11 mouse cellular contexts compared by ENCODE assay signal in the genomic region with DNA sequence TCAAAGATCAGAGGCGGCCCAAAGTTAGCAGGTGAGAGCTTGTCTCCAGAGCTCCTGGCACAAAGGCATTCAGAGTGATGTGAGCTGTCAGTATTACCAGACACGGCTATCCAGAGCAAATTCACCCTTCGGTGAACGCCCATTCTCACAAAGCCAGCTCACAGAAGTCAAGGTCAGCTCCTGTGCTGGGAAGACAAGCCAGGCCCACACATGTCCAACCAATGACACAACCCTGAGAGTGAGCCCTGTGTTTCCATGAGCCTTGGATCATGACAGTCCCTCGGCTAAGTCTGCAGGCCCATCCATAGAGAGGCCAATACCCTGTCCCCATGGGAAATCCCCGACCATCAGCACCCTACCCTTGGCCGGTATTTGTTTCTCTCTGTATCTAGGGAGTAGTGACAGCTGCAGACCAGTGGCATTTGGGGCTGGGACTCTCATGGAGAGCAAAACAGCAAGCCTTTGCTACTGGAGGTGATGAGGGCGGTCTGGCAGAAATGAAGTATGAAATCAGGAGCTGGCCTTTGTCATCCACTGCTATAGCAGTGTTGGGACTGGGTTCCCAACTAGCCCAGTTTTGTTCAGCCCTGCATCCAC. TPM values are rescaled to one million over a fixed set of nuclear protein-coding genes. Genes with fewer than 3 reads are reported as not detected.
DNase-seq lines count a peak whose midpoint lies in the region; ATAC-seq and TF ChIP-seq lines count a peak whose summit lies in the region.
"Had no signal": no experiment of that assay in that cellular context is flagged by ENCODE, and none has a peak within 500 bp of the region (broad histone marks: within the 10 kb centered on the region; RNA-seq: fewer than 3 reads in every experiment).

No protein-coding gene starts in this region.

- H3K4me2 ChIP-seq in limb, embryonic 13.5 days (replicated peaks), result no peak overlapping the region
- H3K4me2 ChIP-seq in intestine, postnatal 0 days (replicated peaks; ENCODE audit: low read depth), result no peak overlapping the region

- H3K4me3 ChIP-seq in limb, embryonic 13.5 days, result no peak overlapping the region
- no peak overlapping the region for H3K4me3 ChIP-seq in intestine, postnatal 0 days (ENCODE audit: low read depth, low read length)

- peaks cover 74% of the 10 kb centered on the region for H3K4me1 ChIP-seq in limb, embryonic 13.5 days
- H3K4me1 ChIP-seq in intestine, postnatal 0 days (replicated peaks; ENCODE audit: control insufficient read depth, insufficient read depth, low read length), result no peaks in the 10 kb centered on the region; the same call in none of the 2 replicates

- 81% methylated on average over 8 of the region's 8 CpGs for WGBS in limb, embryonic 13.5 days
- 69% methylated on average over 8 of the region's 8 CpGs for WGBS in intestine, postnatal 0 days

- H3K27ac ChIP-seq in limb, embryonic 13.5 days, result peak overlapping the region; percentile 39
- no peak overlapping the region for H3K27ac ChIP-seq in intestine, postnatal 0 days (ENCODE audit: low read depth, low read length)
- H3K27ac ChIP-seq: macrophage had no signal

- DNase-seq in heart, adult 11 months, result peak; percentile 96
- no peak for DNase-seq in heart, adult 8-10 months (ENCODE audit: low spot score)
- DNase-seq in Muller cell, postnatal 12 days (ENCODE audit: inconsistent ontology term), result peak; percentile 18
- peak; percentile 26 to 38 for DNase-seq in heart, adult 18-20 months
- DNase-seq in embryo, embryonic 9.5 days (ENCODE audit: extremely low spot score), result no peak
- DNase-seq: gastrocnemius, postnatal 25 days; kidney, postnatal 10 days had no signal

- no peaks in the 10 kb centered on the region for H3K27me3 ChIP-seq in limb, embryonic 13.5 days
- H3K27me3 ChIP-seq in intestine, postnatal 0 days (replicated peaks; ENCODE audit: control insufficient read depth, insufficient read depth, low read length), result no peaks in the 10 kb centered on the region

- no peaks in the 10 kb centered on the region for H3K36me3 ChIP-seq in limb, embryonic 13.5 days
- no peaks in the 10 kb centered on the region for H3K36me3 ChIP-seq in intestine, postnatal 0 days (ENCODE audit: control insufficient read depth, insufficient read depth)

- no peak overlapping the region for H3K9ac ChIP-seq in limb, embryonic 13.5 days
- no peak overlapping the region for H3K9ac ChIP-seq in intestine, postnatal 0 days (ENCODE audit: low read depth, low read length)

- no peaks in the 10 kb centered on the region for H3K9me3 ChIP-seq in limb, embryonic 13.5 days
- no peaks in the 10 kb centered on the region for H3K9me3 ChIP-seq in intestine, postnatal 0 days (ENCODE audit: control insufficient read depth)

- no peak for TF ChIP-seq CTCF in intestine, postnatal 0 days (IDR thresholded peaks at IDR 0.05; ENCODE audit: low read depth)

- 0 out of 2 replicates have a peak, but pooled peaks have one; percentile 33 for ATAC-seq in limb, embryonic 13.5 days (ENCODE audit: low FRiP score, low read depth)
- ATAC-seq in CD4-positive, CD25-positive, alpha-beta regulatory T cell, adult 4 months, result no peak
- no peak for ATAC-seq in intestine, postnatal 0 days

RNA-seq across cellular contexts. Expression of gene Ldlrad3, which starts 58.3 kb away (rescaled TPM):
- total RNA-seq in heart, adult 8-10 months (2022), result 1 to 10 TPM; 3.1 to 3.7 (median 3.4) TPM
- 1 to 10 TPM; 3.1 to 3.4 TPM for total RNA-seq in heart, adult 18-20 months (2021)
- polyA plus RNA-seq in limb, embryonic 13.5 days (2015; fragmentation: Nextera tagmentation; extraction: Ambion mirVana), result 63.6 and 71.9 TPM in 2 replicates
- polyA plus RNA-seq in CD4-positive, CD25-positive, alpha-beta regulatory T cell, adult 4 months (2017; shearing (Covaris generic)), result under 1 TPM; 0.29 to 0.31 TPM
- polyA plus RNA-seq in intestine, postnatal 0 days (2015; fragmentation: Nextera tagmentation; extraction: Ambion mirVana), result 4.3 and 4.5 TPM in 2 replicates

Comparison
In these comparisons a context has a peak if more than half of its experiments do, and no peak if none do; other contexts are left out.
1. DNase-seq: peak in heart, adult 11 months (single experiment), Muller cell, postnatal 12 days (single experiment) and heart, adult 18-20 months (2 of 2); none in heart, adult 8-10 months (single experiment) and embryo, embryonic 9.5 days (single experiment).
2. RNA of gene Ldlrad3, which starts 58.3 kb away (polyA plus RNA-seq): 63.6 to 71.9 TPM in limb, embryonic 13.5 days; 4.3 to 4.5 TPM in intestine, postnatal 0 days and 0.29 to 0.31 TPM in CD4-positive, CD25-positive, alpha-beta regulatory T cell, adult 4 months; every median in the first group is over 10 times any median in the second.